Mouse (Mus musculus): ENCODE measurements around the gene Prkd3.

Gene Prkd3

DNA sequence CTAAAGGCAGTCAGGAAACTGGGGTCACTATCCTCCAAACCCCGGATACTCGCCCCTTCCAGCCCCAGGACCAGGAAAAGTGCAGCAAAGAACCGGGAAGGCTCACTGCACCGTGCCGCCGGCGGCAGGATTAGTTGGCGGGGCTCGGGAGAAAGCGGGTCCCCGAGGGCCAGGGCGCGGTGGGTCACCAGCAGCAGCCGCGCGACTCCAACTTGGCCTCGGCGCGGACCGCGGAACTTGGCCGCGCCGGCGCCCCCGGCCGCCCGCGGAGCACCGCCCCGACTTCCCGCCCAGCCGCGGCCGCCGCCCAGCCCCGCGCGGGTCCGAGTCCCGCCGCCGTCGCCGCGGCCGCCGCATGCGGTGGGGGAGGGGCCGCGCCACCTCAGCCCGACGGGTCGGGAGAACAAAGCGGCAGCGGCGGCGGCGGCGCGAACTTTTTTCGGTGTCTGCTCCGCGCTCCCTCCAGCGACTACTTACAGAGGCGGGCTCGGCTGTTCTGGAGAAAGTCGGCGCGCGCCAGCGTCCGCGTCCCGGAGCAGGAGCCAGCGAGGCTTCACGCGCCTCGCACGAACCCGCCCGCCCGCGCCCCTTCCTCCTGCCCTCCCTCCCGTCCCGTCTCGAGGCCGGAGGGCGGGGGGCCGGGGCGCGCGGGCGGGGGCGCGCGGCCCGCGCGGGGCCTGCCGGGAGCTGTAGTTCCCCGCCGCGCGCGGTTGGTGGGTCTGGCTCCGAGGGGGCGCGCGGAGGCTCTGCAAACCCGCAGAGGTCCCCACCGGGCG, at the start of gene Prkd3:
Prkd3 (minus strand) TSS at position 609 of the 776 bp plus-strand sequence.
- DNase-seq (ENCODE audit: low spot score in 2 of 2), result peak; percentile 74 to 78

DNA sequence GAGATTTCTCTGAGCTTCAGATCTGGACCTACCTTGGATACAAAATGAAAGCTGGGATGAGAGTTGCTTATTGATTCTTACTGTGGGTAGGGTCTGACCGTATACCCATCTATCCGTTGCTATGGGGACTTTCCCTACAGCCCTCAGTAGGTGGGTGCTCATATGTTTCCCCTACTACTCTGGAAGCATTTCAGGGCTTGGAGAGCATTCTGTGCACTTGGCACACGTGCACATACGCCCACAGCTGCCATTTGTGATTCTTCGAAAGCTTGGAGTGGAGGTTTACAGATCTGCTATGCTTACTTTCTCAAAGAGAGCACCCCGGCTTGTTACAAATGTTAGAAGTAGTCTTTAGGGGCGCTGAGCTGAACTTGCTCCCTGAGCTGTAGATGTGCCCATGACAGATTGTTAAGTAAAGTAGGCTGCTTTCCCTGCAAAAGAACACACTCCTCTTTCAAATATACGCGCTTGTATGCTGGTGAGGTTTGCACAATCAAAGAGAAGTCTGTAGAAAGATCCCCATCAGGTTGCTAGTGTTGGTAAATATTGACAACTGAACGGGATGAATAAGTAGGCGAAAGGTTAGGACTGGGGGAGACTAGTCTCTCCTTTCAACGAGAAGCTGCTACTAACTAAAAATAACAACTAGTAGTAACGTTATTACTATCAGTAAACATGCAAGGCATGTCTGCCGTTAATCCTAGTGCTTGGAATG, 49.3 kb upstream of the Prkd3 start:
- DNase-seq (ENCODE audit: low spot score in 2 of 2), result no peak

DNA sequence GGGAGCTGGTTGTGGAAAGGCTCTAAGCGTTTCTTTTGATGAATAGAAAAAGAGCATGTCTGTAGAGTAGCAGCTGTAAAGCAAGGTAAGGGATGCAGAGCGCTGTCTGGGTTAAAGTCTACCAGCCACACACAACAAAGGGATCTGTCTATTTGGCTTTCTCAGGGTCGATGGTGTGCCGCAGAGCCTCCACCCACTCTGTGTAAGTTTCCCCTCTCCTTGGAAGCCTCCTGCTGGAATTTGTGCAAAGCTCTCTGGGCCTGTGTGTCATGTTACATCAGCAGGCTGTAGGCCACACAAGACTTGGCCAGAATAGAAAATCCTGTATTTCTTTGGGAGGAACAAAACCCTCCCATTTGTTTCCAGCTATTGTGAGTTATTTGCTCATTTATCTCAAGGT, 48.4 kb upstream of the Prkd3 start:
- no peak for DNase-seq (ENCODE audit: low spot score in 2 of 2)

DNA sequence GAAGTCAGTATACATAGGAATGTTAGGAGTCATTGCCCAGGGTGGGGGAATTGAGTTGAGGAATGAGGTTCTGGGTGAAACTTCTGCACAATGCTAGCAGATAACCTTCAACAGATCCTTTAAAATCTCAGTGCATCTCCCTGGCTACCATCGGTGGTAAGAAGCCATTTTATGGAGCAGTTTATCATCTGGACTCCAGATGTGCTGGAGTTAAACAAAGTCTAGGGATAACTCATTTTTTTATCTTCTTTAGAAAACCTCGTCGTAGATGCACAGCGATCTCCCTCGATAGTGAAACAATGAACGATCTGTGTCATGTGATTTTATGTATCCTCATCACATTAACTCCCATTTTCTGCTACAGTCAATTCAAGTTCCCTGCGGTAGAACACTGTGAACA, 48.0 kb upstream of the Prkd3 start:
- DNase-seq (ENCODE audit: low spot score in 2 of 2), result no peak

DNA sequence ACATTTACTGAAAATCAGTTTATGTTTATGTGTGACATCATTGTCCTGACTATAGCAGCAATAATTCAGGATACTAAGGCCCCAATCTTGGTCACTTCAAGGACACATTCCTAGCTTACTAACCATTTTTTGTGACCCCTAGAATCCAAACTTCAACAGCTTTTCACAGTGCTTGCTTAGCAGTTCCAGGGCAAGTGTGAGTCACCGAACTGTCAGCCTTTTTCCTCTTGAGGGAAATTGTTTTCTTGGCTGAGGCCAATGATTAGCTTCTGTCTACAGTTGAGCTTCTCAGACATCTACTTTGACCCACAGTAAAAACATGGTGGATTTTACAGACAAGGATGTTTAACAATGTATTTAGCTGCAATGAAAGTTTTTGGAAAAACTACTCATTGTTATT, 43.6 kb upstream of the Prkd3 start:
- DNase-seq (ENCODE audit: low spot score in 2 of 2), result no peak

DNA sequence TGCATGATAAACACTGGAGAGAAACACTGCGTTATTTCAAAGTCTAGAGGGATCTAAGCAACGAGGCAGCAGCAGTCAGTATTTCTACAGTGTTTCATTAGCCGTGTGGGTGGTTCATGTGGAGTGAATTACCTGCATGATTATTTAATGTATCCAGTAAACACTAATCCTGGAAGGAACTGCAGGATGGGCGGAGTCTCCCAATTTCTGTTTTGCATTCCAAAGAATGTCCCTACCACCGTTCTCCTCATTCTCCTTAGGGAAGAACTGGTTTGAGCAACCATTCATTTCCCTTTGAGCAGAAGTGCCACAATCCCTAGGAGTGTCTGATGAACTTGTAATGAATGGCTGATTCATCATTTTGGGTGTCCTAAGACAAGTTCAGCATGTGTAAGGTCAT, 39.6 kb upstream of the Prkd3 start:
- no peak for DNase-seq (ENCODE audit: low spot score in 2 of 2)

DNA sequence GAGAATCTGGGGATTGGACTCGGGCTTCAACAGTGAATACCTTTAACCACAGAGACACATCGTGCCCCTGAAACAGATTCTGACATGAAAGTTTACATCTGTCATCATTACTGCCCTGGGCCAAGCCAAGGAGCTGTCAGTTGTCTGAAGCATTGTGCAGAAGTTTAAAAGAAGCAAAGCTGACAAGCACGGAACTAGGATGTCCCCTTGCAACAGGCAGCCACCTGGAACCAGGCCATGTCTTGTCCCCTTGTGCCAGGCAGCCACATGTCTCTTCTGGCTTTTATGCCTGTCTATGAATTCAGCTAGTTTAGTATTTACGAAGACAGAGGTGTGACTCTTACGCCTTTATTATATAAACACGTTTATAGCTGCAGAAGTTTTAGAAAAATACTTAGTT, 37.7 kb upstream of the Prkd3 start:
- DNase-seq (ENCODE audit: low spot score in 2 of 2), result no peak

DNA sequence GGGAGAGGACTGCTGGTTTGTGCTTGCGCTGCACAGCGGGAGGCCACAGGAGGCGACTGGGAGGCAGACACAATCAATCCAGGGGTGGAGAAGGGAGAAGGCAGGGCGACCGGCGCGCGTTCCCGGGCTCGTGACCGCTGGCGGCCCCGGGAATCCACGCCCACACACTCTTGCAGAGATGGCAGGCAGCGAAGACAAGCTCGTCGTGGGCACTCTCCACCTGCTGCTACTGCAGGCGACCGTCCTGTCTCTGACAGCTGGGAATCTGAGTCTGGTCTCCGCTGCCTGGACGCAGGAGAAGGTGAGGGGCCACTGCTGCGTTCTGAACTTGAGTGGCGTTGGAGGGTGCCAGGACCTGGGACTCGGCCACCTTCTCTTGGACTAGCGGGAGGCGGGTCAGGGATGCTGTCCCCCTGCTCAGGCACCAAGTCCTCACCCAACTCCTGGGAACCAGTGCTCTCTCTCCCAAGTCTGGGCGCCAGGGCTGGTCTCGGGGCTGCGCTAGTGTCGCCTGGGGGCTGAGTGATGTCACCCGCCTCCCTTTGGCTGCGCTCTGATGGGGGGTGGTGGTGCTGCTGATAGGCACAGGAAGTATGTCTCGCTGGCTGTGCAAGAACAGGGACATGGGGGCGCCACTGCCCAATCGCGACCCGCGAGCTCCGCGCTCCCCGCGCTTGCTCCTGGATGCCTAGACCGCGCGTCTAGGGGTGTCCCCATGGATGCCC, 31.6 kb upstream of the Prkd3 start:
- peak; percentile 56 to 69 for DNase-seq (ENCODE audit: low spot score in 2 of 2)

DNA sequence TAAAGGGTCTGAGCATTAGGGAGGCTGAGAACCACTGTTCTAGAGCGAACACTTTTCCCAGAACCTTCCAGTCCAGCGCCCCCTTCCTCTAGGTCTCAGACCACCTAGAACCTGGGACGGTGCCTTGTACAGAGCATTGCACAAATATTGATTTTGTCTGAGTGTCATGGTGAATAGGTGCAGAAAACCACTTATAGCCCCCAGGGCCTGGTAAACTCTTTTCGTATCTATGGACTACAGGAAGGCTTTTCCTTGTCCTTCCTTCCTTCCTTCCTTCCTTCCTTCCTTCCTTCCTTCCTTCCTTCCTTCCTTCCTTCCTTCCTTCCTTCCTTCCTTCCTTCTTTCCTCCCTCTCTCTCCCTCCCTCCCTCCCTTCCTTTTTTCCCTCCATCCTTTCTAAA, 31.0 kb upstream of the Prkd3 start, which contains the start of gene Qpct:
Qpct (plus strand) TSS at position 301 of the 400 bp plus-strand sequence.
- no peak for DNase-seq (ENCODE audit: low spot score in 2 of 2)

DNA sequence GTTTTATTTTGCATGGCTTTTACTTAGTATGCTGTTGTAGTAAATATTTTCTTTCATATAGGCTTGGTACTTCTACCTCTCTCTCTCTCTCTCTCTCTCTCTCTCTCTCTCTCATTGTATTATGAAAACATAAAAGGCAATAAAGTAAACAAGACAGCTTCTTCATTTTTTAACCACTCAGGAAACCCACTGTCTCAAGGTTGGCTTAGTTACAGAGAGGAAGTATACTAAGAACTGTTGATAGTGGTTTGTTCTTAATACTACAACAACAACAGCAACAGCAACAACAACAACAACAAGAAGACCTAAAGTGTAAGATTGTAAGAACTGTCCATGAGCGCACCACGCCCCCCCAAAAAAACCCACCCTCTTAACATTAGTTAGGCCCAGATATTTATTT, 23.1 kb upstream of the Prkd3 start:
- no peak for DNase-seq (ENCODE audit: low spot score in 2 of 2)

DNA sequence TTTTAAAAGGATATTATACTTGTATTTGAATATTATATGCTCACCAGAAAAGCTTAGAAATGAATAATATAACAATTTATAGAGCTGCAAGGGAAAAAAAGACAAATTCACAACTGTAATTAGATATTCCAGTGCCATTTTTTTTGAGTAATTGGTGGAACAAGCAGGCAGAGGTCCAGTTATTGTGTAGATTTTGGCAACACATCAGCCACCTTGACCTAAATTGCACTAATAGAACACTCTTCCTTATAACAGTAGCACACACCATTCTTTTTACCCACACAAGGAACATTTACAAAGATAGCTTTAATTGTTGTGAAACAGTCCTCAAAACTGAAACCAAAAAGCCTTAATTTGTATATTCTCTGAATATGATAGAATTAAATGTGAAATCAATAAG, 19.0 kb upstream of the Prkd3 start:
- DNase-seq (ENCODE audit: low spot score in 2 of 2), result no peak

DNA sequence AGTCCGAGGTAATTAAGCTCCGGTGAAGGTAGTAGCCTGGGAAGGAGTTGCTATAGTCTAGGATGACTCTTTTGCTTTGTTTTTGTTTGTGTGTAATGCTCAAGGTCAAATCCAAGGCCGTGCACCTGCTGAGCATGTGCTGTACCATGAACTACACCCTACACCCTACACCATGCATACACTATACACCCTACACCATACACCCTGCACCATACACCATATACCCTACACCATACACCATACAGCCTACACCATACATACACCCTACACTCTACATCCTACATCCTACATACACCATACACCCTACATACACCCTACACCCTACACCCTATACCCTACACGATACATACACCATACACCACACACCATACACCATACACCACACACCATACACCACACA, 12.2 kb upstream of the Prkd3 start:
- no peak for DNase-seq (ENCODE audit: low spot score in 2 of 2)

DNA sequence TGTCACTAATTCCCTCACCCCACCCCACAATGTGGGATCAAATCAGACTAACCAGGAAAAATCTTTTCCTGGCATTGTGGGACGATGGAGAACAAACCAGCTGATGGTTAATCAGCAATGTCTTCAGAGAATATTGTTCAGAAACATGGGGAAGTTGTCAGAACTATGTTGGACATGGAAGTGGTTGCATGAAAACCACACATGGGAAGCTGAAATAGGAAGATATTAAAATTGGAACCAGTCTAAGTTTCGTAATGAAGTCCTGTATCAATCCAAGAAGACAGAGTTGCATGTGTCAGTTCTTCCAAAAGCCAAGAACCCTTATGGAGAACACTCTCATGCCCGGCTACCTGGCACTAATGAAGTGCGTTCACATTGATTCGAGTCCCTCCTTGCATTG, 11.0 kb upstream of the Prkd3 start:
- DNase-seq (ENCODE audit: low spot score in 2 of 2), result no peak

DNA sequence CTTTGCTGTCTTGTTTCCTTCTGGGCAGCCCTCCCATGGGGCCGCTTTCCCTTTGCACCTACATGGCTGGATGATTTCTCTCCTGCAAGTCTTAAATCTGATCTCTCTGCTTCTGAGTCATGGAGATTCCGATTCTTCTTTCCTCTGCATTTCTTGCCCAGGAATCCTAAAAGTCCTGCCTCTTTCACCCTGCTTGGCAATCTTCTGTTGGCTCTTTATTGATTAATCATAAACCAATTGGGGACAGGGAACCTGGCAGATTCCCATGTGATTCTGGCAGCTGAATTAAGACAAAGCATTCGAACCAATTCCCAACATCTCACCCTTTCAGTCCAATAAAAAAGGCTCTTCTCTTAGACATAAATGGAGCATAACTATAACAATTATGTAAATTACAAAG, 8.6 kb upstream of the Prkd3 start:
- DNase-seq (ENCODE audit: low spot score in 2 of 2), result no peak

DNA sequence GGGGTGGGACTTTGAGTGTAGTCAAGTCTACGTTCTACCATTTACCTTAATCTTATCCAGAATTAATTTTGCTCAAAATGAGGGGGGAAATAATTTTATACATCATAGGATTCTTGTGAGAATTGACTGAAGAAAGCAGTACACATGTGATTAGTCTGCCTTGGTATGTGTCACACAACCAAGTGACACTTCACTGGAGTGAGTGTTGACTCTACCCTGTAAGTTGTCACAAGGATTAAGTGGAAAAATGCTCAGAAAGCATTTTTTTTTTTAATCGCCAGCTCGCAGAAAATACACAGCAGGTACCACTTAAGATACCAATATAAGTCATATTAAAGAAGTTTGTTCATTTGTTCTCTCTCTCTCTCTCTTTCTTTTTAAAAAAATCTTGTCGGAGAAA, 3.9 kb upstream of the Prkd3 start:
- no peak for DNase-seq (ENCODE audit: low spot score in 2 of 2)

DNA sequence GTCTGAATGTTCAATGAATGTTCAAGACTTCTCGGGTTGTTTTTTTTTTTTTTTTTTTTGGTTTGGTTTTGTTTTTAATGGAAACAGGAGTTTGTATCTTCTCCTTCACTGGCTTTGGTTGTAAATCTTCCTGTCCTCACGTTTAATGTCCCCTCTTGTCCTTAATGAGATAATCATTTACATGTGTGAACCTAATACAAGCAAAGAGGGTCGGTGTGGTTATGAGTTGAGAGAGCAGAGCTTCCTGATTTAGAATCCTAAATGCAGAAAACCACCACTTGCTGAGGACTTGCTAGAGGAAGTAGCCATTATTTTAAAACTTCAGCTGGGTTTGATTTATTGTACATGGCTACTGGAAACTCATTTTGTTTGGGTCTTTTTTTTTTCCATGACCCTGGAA, 2.1 kb upstream of the Prkd3 start:
- no peak for DNase-seq (ENCODE audit: low spot score in 2 of 2)

DNA sequence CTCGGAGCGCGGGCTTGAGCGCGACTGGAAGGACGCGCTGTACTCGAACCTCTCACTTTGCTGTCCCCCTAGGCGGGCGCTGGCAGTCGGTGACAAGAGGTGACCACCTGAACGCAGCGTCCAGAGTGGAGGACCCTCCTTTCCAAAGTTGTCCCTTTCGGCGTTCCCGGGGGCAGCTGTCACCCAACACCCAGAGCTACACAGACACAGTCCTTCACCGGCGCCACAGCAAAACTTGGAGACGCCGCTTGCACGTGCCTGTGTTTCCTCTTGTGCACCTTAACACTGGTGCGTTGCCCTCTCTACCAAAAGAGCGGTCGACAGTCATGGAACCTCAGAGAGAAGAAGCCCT, 344 bp upstream of the Prkd3 start:
- DNase-seq (ENCODE audit: low spot score in 2 of 2), result no peak

DNA sequence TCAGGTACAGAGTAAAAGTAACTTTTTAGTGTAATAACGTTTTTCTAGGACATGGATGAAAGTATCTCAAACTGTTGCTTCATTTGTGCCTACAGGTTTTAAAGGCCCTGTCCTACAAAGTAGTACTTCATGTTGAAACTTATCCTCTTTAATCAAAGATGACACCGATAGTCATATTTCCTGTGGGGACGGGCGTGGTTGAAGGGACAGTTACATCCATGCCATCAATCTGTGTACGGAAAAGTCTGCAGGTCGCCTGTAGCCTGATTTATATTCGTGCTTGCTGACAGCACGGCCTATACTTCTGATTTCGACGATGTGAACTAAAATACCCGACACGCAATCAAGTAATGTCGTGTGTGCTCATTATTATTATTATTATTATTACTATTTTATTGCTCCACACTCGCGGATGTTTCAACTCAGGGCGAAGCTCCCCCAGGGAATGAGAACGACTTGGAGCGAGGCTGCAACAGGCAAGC, 849 bp downstream of the Prkd3 start:
- no peak for DNase-seq (ENCODE audit: low spot score in 2 of 2)

DNA sequence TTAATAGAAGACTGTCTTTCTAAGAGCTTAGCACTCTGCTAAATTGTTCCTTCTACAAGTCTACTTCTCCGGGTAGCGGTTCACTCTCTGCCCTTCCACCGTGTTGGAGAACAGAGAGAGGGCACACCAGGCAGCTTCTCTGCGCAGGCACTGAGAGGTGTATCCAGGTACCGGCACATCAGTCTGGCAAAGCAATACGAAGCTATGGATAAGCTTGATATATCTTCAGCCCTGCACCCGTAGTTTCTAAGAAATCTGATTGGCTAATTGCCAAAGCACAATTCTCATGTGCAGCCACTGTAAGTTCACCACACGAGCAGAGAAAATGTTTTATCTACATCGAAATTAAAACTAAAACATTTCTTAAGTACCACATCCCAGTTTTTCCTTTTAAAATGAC, 2.2 kb downstream of the Prkd3 start:
- no peak for DNase-seq (ENCODE audit: low spot score in 2 of 2)

DNA sequence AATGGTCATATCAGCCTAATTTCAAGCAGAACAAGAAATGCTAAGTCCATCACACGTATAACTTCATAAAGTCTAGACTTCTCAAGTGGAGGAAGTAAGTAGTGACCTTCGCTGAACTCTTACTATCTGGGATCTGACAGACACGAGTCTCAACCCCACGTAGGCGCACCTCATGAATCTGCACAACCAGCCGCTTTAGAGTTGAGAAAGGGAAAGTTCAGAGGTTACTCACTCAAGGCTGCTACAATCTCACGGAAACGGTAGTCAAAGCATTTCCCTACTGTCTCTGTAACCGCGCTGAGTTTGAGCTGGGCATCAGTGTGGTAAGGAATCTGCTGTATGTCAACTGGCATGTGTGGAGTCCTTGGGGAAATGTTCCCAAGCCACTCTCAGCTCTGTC, 4.8 kb downstream of the Prkd3 start:
- no peak for DNase-seq (ENCODE audit: low spot score in 2 of 2)

DNA sequence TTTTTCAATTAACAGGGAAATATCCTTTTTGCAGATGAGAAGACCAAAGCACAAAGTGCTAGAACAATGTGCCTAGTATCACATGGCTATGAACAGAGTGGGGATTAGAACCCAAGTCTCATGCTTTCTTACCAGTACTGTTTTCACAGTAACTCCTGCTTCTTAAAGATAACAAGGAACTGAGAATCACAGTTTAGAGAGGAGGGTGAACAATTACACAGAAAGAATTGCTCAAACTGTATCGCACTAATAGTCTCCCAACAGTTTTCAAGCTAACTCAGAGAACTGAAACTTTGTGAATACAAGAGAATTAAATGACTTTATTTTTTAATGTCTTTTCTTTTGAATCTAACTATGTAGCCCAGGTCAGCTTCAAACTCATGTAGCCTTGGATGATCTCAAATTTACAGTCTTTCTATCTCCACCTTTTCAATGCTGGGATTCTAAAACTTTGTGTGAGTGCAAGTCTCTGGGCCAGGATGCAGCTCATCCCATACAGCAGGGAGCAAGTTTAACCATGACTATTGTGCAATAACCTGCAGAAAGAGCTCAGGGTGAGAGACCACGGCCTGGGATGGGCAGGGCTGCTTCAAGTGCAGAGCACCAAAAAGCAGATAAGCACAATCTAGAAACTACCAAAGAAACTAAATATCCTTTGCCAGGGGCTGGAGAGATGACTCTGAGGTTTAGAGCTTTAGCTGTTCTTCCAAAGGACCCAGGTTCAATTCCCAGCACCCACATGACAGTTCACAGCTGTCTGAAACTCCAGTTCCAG, 5.5 kb downstream of the Prkd3 start:
- no peak for DNase-seq (ENCODE audit: low spot score in 2 of 2)

DNA sequence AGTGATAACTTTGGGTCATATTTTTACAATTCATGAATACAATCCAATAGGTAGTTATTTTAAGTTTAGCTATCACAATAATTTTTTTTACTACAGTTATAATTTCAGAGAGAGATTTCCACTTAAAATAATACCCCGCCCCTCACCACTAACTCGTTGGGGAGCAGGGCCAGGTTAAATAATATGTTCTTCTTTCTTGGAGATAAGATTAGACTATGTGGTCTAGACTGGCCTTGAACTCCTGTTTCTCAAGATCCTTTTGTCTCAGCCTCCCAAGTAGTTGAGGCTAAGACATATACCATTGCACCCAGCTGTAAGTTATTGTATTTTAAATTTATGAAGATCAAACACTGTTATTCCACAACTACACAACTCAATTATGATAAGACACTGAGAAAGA, 7.0 kb downstream of the Prkd3 start:
- no peak for DNase-seq (ENCODE audit: low spot score in 2 of 2)

Data from thymus, postnatal 10 days (tissue).